Mouse (Mus musculus) MN1 (cell line): ENCODE results near the gene Dab2ip.
A peak's percentile ranks its signal among the peaks of the same experiment; 100 is the strongest.

ENCODE experiments used
- DNase-seq: peaks from one replicate; pipeline ENCODE4 v3.0.0-alpha.2; 2016; ENCODE audit warnings: low spot score

Dab2ip gene

GRCm38 (mm10) chr2:35684005-35684404, 125.9 kb downstream of the Dab2ip start:
- DNase-seq = peak; percentile 58

- no peak for DNase-seq
Measured at GRCm38 (mm10) chr2:35684735-35685312, 126.8 kb downstream of the Dab2ip start.

- DNase-seq = no peak
Measured at GRCm38 (mm10) chr2:35686104-35686503, 128.0 kb downstream of the Dab2ip start.

- no peak for DNase-seq
Measured at GRCm38 (mm10) chr2:35687557-35688070, 129.5 kb downstream of the Dab2ip start.

- DNase-seq = no peak
Measured at GRCm38 (mm10) chr2:35688121-35688520, 130.1 kb downstream of the Dab2ip start.

GRCm38 (mm10) chr2:35688581-35688980, 130.5 kb downstream of the Dab2ip start:
- no peak for DNase-seq

- DNase-seq = no peak
Measured at GRCm38 (mm10) chr2:35689881-35690280, 131.8 kb downstream of the Dab2ip start.

- DNase-seq = peak; percentile 74
Measured at GRCm38 (mm10) chr2:35691257-35692049, 133.4 kb downstream of the Dab2ip start.

GRCm38 (mm10) chr2:35692272-35692900, 134.3 kb downstream of the Dab2ip start:
- DNase-seq = no peak

GRCm38 (mm10) chr2:35693037-35693436, 135.0 kb downstream of the Dab2ip start:
- DNase-seq = no peak

GRCm38 (mm10) chr2:35694111-35694510, 136.0 kb downstream of the Dab2ip start:
- no peak for DNase-seq

- no peak for DNase-seq
Measured at GRCm38 (mm10) chr2:35696193-35696541, 138.1 kb downstream of the Dab2ip start.

- DNase-seq = peak; percentile 76
Measured at GRCm38 (mm10) chr2:35696542-35697391, 138.7 kb downstream of the Dab2ip start.

- DNase-seq = no peak
Measured at GRCm38 (mm10) chr2:35697768-35698167, 139.7 kb downstream of the Dab2ip start.

GRCm38 (mm10) chr2:35700966-35701365, 142.9 kb downstream of the Dab2ip start:
- no peak for DNase-seq

GRCm38 (mm10) chr2:35702001-35702400, 143.9 kb downstream of the Dab2ip start:
- DNase-seq = no peak

GRCm38 (mm10) chr2:35702608-35703007, 144.5 kb downstream of the Dab2ip start:
- DNase-seq = no peak

- DNase-seq = no peak
Measured at GRCm38 (mm10) chr2:35703241-35703640, 145.2 kb downstream of the Dab2ip start.

GRCm38 (mm10) chr2:35712611-35713010, 154.5 kb downstream of the Dab2ip start:
- no peak for DNase-seq

GRCm38 (mm10) chr2:35713460-35713859, 155.4 kb downstream of the Dab2ip start:
- no peak for DNase-seq

- peak; percentile 38 for DNase-seq
Measured at GRCm38 (mm10) chr2:35714742-35715167, 156.7 kb downstream of the Dab2ip start.

GRCm38 (mm10) chr2:35715485-35715884, 157.4 kb downstream of the Dab2ip start:
- DNase-seq = no peak
